Mouse (Mus musculus): ENCODE data around the gene Pgs1. TPM values are rescaled to one million over a fixed set of nuclear protein-coding genes. Genes with fewer than 3 reads are reported as not detected.

Pgs1 gene
- total RNA-seq, 2 experiments from 2014 or later: 82.8 to 86.3 TPM

DNA sequence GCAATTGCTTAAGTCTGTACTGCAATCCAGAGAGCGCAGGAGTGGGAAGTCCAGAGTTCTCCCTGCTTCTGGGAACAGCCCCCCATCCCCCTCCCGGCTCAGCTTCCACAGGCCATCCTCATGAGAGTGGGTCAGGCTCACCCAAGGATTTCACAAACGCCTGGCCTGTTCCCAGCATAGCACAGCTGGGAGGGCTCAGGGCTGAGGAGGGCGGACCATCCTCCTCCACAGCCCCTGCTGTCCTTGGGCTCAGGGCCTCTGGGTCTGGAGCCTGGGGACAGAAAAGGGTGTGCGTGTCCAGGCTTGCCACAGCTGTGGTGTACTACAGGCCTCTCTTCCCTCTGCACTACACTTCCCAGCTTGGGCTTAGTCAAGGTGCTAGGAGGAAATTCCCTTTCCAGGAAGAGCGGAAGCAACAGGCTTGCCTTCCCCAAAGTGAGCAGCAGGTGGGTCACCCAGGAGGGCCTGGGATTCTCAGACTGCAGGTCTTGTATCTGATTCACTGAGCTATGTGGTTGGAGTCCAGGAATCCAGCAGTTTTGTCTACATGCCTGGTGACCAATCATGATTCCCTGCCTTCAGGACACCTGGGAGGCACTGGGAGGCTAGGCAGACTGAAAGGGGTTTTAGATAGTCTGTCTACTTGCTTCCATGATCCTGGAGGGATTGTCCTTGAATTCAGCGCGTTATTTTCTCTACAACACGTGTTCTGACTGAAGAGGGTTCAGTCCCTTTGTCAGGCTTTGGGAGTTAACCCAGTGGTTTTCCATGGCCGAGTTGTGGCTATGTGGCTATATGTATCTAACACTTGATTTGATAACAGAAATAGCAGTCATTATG is 23.6 kb upstream of the Pgs1 start:
- intact Hi-C loops (cut with DNase I): no loop called here

DNA sequence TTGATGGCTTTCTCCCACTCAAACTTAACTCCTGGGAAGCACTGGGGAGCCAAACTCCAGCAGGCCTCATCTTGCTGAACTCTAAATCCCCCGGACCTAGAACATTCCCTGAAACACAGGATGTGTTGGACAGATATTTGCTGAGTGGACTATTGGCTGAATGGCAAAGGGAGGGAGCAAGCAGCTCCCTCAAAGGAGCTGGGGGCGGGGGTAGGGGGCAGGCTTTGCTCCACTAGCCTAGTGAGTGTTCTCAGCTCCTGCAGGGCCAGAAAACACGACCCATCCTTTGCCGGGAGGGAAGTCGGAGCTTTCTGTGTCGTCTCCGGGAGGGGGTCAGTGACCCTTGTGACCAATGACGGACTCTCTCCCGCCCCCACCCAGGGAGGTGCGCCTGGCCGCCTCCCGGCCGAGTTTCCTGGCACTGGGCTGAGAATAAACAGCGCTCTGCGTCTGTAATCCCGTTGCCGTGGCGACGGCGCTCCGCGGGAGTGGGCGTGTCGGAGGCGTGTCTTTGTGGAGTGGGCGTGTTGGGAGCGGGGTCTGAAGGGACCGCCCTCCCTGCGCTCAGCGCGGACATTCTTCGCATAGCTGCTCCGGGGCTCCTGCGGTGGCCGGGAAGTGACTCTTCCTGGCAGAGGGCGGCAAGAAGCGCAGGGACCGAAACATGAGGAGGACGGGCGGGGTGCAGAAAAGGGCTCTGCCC is 22.9 kb upstream of the Pgs1 start:
- DNase-seq (ENCODE audit: low spot score in 2 of 2): peak; percentile 95 to 96
- intact Hi-C loops (cut with DNase I): no loop called here

More for the DNA sequence above, 23.6 kb upstream of the Pgs1 start:
- DNase-seq (ENCODE audit: low spot score in 2 of 2): peak in 1 of 2 experiments; percentile 17

- DNase-seq (ENCODE audit: low spot score in 2 of 2): no peak
- intact Hi-C loops (cut with DNase I): no loop called here
Observed at GRCm38 (mm10) chr11:117963872-117964271, 22.2 kb upstream of the Pgs1 start.

- DNase-seq (ENCODE audit: low spot score in 2 of 2): peak in 1 of 2 experiments; percentile 11
- intact Hi-C loops (cut with DNase I): no loop called here
Observed at GRCm38 (mm10) chr11:117964294-117964693, 21.8 kb upstream of the Pgs1 start.

DNA sequence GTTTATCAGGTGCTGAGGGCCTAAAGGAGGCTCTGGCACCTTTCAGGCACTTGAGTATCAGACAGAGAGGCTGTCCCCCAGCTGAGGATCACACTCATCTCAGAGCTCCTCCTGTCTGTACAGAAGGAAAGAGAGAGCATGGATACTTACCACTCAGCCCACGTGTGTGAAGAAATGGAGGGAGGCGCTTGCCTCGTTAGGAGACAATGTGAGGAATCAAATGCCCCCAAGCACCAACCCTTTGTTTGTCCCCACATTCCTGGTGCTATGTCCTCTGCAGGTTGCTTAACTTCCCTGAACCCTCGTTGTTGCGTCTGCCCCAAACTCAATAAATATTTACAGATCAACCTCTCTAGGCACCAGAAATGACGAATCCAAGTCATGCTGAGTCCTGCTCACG is 21.0 kb upstream of the Pgs1 start:
- peak in 1 of 2 experiments; percentile 17 for DNase-seq (ENCODE audit: low spot score in 2 of 2)
- intact Hi-C loops (cut with DNase I): no loop called here

GRCm38 (mm10) chr11:117965561-117965981 is 20.5 kb upstream of the Pgs1 start:
- DNase-seq (ENCODE audit: low spot score in 2 of 2): no peak
- intact Hi-C loops (cut with DNase I): no loop called here

GRCm38 (mm10) chr11:117966506-117967100 is 19.5 kb upstream of the Pgs1 start:
- peak in 1 of 2 experiments; percentile 14 for DNase-seq (ENCODE audit: low spot score in 2 of 2)
- intact Hi-C loops (cut with DNase I): no loop called here

DNA sequence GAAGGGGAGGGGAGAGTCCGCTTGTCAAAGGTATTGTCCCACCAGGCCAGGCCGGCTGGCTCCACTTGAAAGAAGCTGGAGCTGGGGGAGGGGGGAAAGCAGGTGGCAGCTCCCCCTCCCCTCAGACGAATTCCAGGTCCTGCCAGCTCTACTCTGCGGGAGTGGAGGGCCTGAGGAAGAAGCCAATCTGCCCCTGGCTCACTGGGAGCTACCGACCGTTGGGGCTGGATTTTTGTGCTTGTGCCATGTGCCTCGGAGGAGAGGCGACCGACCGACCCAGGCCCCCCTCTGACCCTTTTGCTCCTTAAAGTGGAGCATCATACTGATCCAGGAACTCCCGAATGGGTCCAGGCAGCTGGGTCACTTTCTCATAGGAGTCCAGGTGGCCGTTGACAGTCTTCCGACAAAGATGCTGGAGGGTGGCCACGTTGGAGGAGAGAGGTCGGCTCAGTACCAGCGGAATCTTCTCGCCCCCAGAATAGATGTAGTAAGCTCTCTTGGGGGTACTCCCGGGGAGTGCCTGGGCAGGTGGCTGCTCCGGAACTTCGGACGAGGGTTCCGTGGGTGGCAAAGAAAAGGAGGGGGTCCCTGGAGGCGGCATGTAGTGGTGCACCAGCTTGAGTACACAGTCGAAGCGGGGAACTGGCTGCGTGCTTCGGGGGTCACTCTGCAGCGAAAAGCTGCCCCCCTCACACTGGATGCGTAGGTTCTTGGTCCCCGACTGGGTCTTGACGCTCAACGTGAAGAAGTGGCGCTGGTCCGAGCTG is 18.7 kb upstream of the Pgs1 start:
- intact Hi-C loops (cut with DNase I): loop anchor here (2.0 kb wide), 3 partner anchors 35 to 97 kb away; no protein-coding TSS in a partner anchor
- DNase-seq (ENCODE audit: low spot score in 2 of 2): peak in 1 of 2 experiments; percentile 17

DNA sequence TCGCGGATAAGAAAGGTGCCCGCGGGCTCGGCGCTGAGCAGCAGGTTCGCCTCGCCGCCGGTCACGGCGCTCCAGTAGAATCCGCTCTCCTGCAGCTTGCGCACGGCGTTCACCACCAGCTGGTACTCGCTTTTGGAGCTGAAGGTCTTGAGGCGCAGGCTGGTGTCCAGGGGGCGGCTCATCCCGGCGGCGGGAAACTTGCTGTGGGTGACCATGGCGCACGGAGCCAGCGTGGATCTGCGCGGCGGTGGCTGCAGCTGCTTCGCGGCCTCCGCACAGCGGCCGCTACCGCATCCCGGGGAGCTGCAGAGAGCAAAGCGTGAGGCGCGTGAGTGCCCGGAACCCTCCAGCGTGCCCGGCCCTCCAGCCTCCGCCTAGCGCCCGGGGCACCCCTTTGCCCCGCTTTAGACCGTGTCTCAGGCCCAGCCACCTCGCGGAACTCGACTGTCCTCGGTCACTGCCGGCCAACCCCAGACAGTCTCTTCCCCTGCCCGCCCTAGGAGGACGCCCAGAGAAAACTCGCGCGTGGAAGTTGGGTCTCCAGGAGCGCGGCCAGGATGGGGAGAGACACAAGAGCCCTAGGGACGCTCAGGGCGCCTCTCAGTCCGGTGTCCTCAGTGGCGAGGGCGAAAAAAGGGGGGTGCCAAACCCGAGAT is 17.9 kb upstream of the Pgs1 start:
- DNase-seq (ENCODE audit: low spot score in 2 of 2): peak; percentile 56 to 59
- intact Hi-C loops (cut with DNase I): loop anchor here (2.0 kb wide), 3 partner anchors 35 to 97 kb away; no protein-coding TSS in a partner anchor

DNA sequence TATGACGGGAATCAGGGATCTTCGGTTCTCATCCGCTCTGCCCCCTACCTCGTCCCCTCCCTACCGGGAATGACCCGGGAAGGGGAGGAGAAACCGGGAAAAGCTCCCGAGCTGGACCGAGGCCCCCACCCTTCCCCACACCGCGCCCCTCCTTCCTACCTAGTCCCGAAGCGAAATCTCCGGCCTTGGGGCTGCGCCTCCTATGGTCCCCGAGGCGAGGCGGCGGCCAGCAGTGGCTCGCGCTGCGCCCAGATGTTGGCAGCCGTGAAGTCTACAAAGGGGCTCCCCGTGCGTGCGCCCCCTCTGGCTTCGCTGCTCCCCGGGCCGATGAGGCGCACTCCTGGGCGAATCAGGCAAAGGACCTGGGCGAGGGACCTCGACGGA is 17.4 kb upstream of the Pgs1 start:
- DNase-seq (ENCODE audit: low spot score in 2 of 2): no peak
- intact Hi-C loops (cut with DNase I): loop anchor here (2.0 kb wide), 3 partner anchors 36 to 98 kb away; no protein-coding TSS in a partner anchor

DNA sequence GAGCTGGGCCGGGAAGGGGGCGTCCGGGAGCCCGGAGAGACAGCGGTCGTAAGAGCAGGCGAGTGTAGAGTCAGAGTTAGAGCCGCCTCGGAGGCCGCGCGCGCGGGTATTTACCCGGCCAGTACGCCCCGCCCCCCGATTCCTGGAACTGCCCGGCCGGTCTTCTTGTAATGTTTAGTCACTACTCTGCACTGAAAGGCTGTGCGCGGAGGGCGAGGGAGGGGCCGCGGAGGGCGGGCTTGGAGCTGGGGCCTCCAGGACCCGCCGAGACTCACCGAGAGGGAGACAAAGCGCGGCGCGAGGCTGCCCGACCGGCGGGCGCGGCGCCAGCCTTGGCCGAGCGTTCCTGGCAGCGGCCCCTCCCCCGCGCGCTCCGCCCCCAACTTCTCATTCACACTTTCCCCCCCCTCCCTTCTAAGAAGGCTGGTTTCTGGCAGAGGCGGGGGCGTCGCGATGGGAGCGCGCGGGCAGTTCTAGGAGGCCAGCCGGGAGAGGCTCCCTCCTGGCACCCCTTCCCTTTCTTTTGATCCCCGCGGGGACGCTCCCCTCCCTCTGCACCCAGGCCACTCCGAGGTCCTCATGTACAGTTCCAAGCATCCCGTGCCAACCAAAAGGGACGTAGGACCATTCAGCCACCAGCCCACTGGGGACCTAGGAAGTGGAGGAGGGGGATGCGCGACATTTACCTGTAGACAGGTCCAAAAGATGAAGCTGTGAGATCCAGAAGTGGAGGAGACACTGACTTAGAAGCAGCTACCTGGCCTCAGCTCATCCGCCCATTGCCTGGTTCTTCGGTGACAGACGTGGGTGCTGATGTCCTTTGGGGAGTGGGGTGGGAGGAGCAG is 16.8 kb upstream of the Pgs1 start:
- DNase-seq (ENCODE audit: low spot score in 2 of 2): peak; percentile 84 to 89
- intact Hi-C loops (cut with DNase I): loop anchor here (2.0 kb wide), 3 partner anchors 37 to 99 kb away; no protein-coding TSS in a partner anchor

DNA sequence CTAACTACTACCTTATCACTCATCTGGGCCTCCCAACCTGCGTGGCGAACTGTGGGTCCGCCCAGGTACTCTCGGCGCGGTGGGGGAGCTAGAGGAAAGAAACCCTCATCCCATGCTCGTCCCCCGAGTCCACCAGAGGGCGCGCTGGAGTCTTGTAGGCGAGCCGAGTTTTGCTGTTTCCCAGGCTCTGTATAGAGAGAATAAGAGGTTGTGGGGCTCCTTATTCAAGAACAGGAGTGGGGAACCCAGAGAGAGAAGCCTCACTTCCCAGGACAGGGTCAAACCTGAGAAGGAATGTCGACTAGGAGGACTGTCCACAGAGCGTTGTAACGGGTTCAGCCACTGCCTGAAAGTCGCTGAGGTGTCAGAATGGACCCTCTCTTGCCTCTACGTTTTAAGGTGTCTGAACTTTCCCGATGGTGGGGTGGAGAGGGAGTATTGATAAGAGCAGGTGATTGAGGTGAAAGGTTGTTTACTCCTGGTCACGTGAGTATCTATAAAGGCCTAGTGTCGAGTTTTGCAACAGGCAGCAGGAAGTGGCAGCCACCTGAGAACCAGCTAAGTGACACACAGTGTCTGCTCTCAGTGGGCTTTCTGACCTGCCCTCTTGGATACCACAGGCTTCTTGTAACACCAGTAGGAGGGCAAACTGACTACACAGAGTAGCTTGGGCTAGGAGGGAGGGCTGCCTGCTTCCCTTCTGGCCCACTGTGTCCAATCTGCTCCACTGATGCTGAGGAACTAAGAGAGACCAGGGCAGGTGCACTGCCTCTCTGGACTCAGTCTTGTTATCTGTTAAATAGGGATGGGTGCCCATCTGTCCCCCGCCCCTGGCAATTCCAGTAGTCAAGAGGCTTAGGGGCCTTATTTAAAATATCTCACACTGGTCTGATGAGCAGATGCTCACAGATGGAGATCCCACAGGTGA is 15.9 kb upstream of the Pgs1 start, which contains the start of gene Socs3:
Gene Socs3, minus strand, starts transcription at position 103 of the 928 bp plus-strand sequence.
- intact Hi-C loops (cut with DNase I): loop anchor here (1.0 to 5.0 kb wide), 5 partner anchors 37 to 127 kb away; no protein-coding TSS in a partner anchor

GRCm38 (mm10) chr11:117971100-117971499 is 15.0 kb upstream of the Pgs1 start:
- DNase-seq (ENCODE audit: low spot score in 2 of 2): no peak
- intact Hi-C loops (cut with DNase I): loop anchor here (5.0 kb wide), 1 partner anchor 126 kb away; no protein-coding TSS in a partner anchor

More for the DNA sequence above, 15.9 kb upstream of the Pgs1 start, which contains the start of gene Socs3:
- DNase-seq (ENCODE audit: low spot score in 2 of 2): peak; percentile 89 to 92

GRCm38 (mm10) chr11:117971646-117972242 is 14.3 kb upstream of the Pgs1 start:
- no peak for DNase-seq (ENCODE audit: low spot score in 2 of 2)
- intact Hi-C loops (cut with DNase I): loop anchor here (5.0 kb wide), 1 partner anchor 126 kb away; no protein-coding TSS in a partner anchor

DNA sequence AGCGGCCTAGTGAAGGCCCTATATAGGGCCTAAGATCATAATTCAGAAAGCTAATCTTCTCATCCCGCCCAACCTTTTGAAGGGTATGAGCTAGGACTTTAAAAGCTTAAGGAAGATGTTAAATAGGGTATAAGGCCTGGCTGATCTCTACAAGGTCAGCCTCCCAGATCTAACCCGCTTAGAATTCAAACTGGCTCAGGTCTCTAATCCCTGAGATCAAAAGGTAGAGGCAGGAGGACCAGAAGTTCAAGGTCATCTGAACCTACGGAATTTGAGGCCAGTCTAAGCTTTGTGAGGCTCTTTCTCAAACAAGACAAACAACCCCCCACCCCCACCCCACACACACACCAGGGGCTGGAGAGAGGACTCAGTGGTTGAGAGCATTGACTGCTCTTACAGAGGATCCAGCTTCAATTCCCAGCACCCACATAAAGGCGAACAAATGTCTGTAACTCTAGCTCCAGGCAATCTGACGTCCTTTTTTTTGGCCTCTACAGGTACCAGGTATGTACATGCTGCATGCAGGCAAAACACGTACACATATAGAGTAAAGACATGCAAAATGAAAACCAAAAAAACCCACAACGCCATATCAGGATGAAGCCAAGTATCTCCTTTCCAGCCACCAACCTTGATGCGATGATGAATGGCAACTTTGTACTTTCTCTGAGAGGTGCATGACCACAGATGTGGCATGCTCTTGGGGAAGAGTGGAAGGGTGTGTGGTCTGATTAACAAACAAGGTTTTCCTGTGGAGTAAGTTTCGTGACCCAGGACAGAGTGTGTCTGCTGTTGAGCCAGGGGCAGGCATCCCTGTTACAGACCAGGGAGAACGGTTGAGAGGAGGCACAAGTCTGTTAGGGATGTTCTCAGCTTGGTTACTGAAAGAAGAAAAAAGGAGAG is 13.2 kb upstream of the Pgs1 start:
- intact Hi-C loops (cut with DNase I): loop anchor here (5.0 kb wide), 1 partner anchor 124 kb away; no protein-coding TSS in a partner anchor
- no peak for DNase-seq (ENCODE audit: low spot score in 2 of 2)

All from left cerebral cortex, postnatal 36 days (tissue).